Mouse (Mus musculus) CH12.LX (cell line): Measurements from ENCODE around the gene Yars. TPM values are rescaled to one million over a fixed set of nuclear protein-coding genes. Genes with fewer than 3 reads are reported as not detected.
A peak's percentile ranks its signal among the peaks of the same experiment; 100 is the strongest.

Experiments used
- DNase-seq: peaks from one replicate; pipeline ENCODE4 v3.0.0-alpha.2; 2013; ENCODE audit errors: extremely low read depth
- H3K27ac ChIP-seq: 2 replicates; pipeline ENCODE4 v1.5.1; 2012; ENCODE audit warnings: low read depth, mild to moderate bottlenecking, control low read depth, moderate library complexity; ENCODE audit not compliant: insufficient read depth
- H3K27me3 ChIP-seq: replicated peaks from 2 replicates; pipeline ENCODE3; 2012; ENCODE audit warnings: inconsistent platforms
- H3K36me3 ChIP-seq, 2 experiments: replicated peaks in 1 of 2; 2 replicates each; pipeline versions ENCODE3 to v1.6.1; 2012; ENCODE audit warnings: inconsistent platforms in 1 of 2, low read length in 1 of 2, mild to moderate bottlenecking in 1 of 2, mixed read lengths in 1 of 2, moderate library complexity in 1 of 2; ENCODE audit not compliant: control insufficient read depth in 1 of 2, insufficient read depth in 1 of 2
- H3K4me1 ChIP-seq, 2 experiments: 2 replicates each; pipeline ENCODE4 v1.6.1; 2012; ENCODE audit warnings: inconsistent platforms in 1 of 2, moderate library complexity in 1 of 2; ENCODE audit not compliant: insufficient read depth in 2 of 2, control insufficient read depth in 1 of 2
- H3K4me2 ChIP-seq: 2 replicates; pipeline ENCODE4 v1.6.1; 2012; ENCODE audit warnings: low read depth, mild to moderate bottlenecking, control low read depth; ENCODE audit not compliant: poor library complexity, insufficient read depth, severe bottlenecking
- H3K4me3 ChIP-seq, 3 experiments: fragments of 150-350 bp in 1 of 3; sonication (generic) in 1 of 3; replicated peaks in 1 of 3; 2 replicates each; pipeline versions ENCODE3 to v1.5.1; 2011 to 2012; ENCODE audit warnings: low read depth in 2 of 3, low read length in 2 of 3, mild to moderate bottlenecking in 2 of 3, moderate library complexity in 2 of 3, control low read depth in 1 of 3, improper control_type of control experiment in 1 of 3, inconsistent platforms in 1 of 3, mixed read lengths in 1 of 3; ENCODE audit not compliant: poor library complexity in 1 of 3
- H3K79me2 ChIP-seq: replicated peaks from 2 replicates; pipeline ENCODE4 v1.6.1; 2012; ENCODE audit warnings: mild to moderate bottlenecking, moderate library complexity; ENCODE audit not compliant: control insufficient read depth, poor library complexity, insufficient read depth, severe bottlenecking; ENCODE audit errors: extremely low read depth
- H3K9ac ChIP-seq: 2 replicates; pipeline ENCODE4 v1.6.1; 2012; ENCODE audit warnings: low read depth, mild to moderate bottlenecking, control low read depth, moderate library complexity; ENCODE audit not compliant: insufficient read depth
- H3K9me3 ChIP-seq: replicated peaks from 2 replicates; pipeline ENCODE3; 2012; ENCODE audit warnings: low read length, inconsistent platforms, mixed read lengths
- BHLHE40 ChIP-seq: IDR thresholded peaks from 2 replicates; pipeline ENCODE4 v1.6.1; 2011; ENCODE audit warnings: mild to moderate bottlenecking, low read depth, low read length, improper control_type of control experiment
- CHD1 ChIP-seq: IDR thresholded peaks from 2 replicates; pipeline ENCODE4 v1.6.1; 2012; ENCODE audit warnings: low read depth, low read length, improper control_type of control experiment, inconsistent platforms
- CHD2 ChIP-seq: IDR thresholded peaks from 2 replicates; pipeline ENCODE4 v1.6.1; 2011; ENCODE audit warnings: low read length, improper control_type of control experiment
- CTCF ChIP-seq, 2 experiments: IDR thresholded peaks in 1 of 2; conservative IDR thresholded peaks in 1 of 2; 2 replicates each; pipeline ENCODE4 v1.5.1; 2011 to 2012; ENCODE audit warnings: low read depth in 2 of 2, low read length in 2 of 2, improper control_type of control experiment in 1 of 2, inconsistent platforms in 1 of 2, mild to moderate bottlenecking in 1 of 2, moderate library complexity in 1 of 2
- E2F4 ChIP-seq: IDR thresholded peaks from 2 replicates; pipeline ENCODE4 v1.6.1; 2011; ENCODE audit warnings: low read depth, low read length, improper control_type of control experiment; ENCODE audit not compliant: insufficient replicate concordance
- EP300 ChIP-seq: IDR thresholded peaks from 2 replicates; pipeline ENCODE4 v1.6.1; 2011; ENCODE audit warnings: low read length, improper control_type of control experiment
- ETS1 ChIP-seq: conservative IDR thresholded peaks from 2 replicates; pipeline ENCODE4 v1.6.1; 2012; ENCODE audit warnings: low read depth, mild to moderate bottlenecking, inconsistent platforms, low read length, improper control_type of control experiment, moderate library complexity
- GABPA ChIP-seq: IDR thresholded peaks from 2 replicates; pipeline ENCODE4 v1.6.1; 2012; ENCODE audit warnings: low read depth, low read length, improper control_type of control experiment, inconsistent platforms; ENCODE audit not compliant: insufficient replicate concordance
- HCFC1 ChIP-seq: IDR thresholded peaks from 2 replicates; pipeline ENCODE4 v1.6.1; 2012; ENCODE audit warnings: low read depth, mild to moderate bottlenecking, inconsistent platforms, low read length, improper control_type of control experiment
- IRF4 ChIP-seq: IDR thresholded peaks from 2 replicates; pipeline ENCODE4 v1.6.1; 2014; ENCODE audit warnings: low read depth, mild to moderate bottlenecking, inconsistent platforms, low read length, improper control_type of control experiment
- JUN ChIP-seq: IDR thresholded peaks from 2 replicates; pipeline ENCODE4 v1.6.1; 2011; ENCODE audit warnings: low read depth, mild to moderate bottlenecking, low read length, improper control_type of control experiment, moderate library complexity; ENCODE audit not compliant: insufficient read depth
- JUND ChIP-seq: conservative IDR thresholded peaks from 2 replicates; pipeline ENCODE4 v1.6.1; 2011; ENCODE audit warnings: low read depth, low read length, improper control_type of control experiment
- MAFK ChIP-seq: IDR thresholded peaks from 2 replicates; pipeline ENCODE4 v1.6.1; 2011; ENCODE audit warnings: low read length, improper control_type of control experiment; ENCODE audit not compliant: insufficient replicate concordance
- MAX ChIP-seq: IDR thresholded peaks from 2 replicates; pipeline ENCODE4 v1.6.1; 2011; ENCODE audit warnings: low read length, improper control_type of control experiment
- MAZ ChIP-seq: IDR thresholded peaks from 2 replicates; pipeline ENCODE4 v1.6.1; 2012; ENCODE audit warnings: low read depth, mild to moderate bottlenecking, inconsistent platforms, low read length, improper control_type of control experiment, moderate library complexity
- MEF2A ChIP-seq: IDR thresholded peaks from 2 replicates; pipeline ENCODE4 v1.6.1; 2014; ENCODE audit warnings: low read depth, mild to moderate bottlenecking, inconsistent platforms, low read length, improper control_type of control experiment, borderline replicate concordance
- MXI1 ChIP-seq: IDR thresholded peaks from 2 replicates; pipeline ENCODE4 v1.6.1; 2011; ENCODE audit warnings: mild to moderate bottlenecking, low read depth, low read length, improper control_type of control experiment
- MYC ChIP-seq: IDR thresholded peaks from 2 replicates; pipeline ENCODE4 v1.6.1; 2011; ENCODE audit warnings: low read depth, mild to moderate bottlenecking, improper control_type of control experiment, low read length
- NELFE ChIP-seq: IDR thresholded peaks from 2 replicates; pipeline ENCODE4 v1.6.1; 2011; ENCODE audit warnings: low read depth, low read length, improper control_type of control experiment
- NRF1 ChIP-seq: IDR thresholded peaks from 2 replicates; pipeline ENCODE4 v1.6.1; 2014; ENCODE audit warnings: low read depth, mild to moderate bottlenecking, inconsistent platforms, low read length, improper control_type of control experiment, moderate library complexity
- PAX5 ChIP-seq: IDR thresholded peaks from 2 replicates; pipeline ENCODE4 v1.6.1; 2012; ENCODE audit warnings: low read length, inconsistent platforms, mixed read lengths
- POLR2A ChIP-seq: IDR thresholded peaks from 2 replicates; pipeline ENCODE4 v1.6.1; 2011; ENCODE audit warnings: low read depth, mild to moderate bottlenecking, improper control_type of control experiment, low read length
- POLR2AphosphoS2 ChIP-seq: IDR thresholded peaks from 2 replicates; pipeline ENCODE4 v1.6.1; 2011; ENCODE audit warnings: low read depth, low read length, improper control_type of control experiment
- RAD21 ChIP-seq: IDR thresholded peaks from 2 replicates; pipeline ENCODE4 v1.6.1; 2011; ENCODE audit warnings: low read depth, mild to moderate bottlenecking, low read length, improper control_type of control experiment, moderate library complexity
- RCOR1 ChIP-seq: conservative IDR thresholded peaks from 2 replicates; pipeline ENCODE4 v1.6.1; 2012; ENCODE audit warnings: low read depth, mild to moderate bottlenecking, inconsistent platforms, low read length, improper control_type of control experiment
- SIN3A ChIP-seq: IDR thresholded peaks from 2 replicates; pipeline ENCODE4 v1.6.1; 2012; ENCODE audit warnings: low read length, improper control_type of control experiment, inconsistent platforms
- SMC3 ChIP-seq: IDR thresholded peaks from 2 replicates; pipeline ENCODE4 v1.6.1; 2011; ENCODE audit warnings: low read depth, low read length, improper control_type of control experiment
- TBP ChIP-seq: conservative IDR thresholded peaks from 2 replicates; pipeline ENCODE4 v1.6.1; 2011; ENCODE audit warnings: low read depth, low read length, improper control_type of control experiment
- TCF12 ChIP-seq: IDR thresholded peaks from 2 replicates; pipeline ENCODE4 v1.6.1; 2014; ENCODE audit warnings: low read depth, mild to moderate bottlenecking, inconsistent platforms, low read length, improper control_type of control experiment
- UBTF ChIP-seq: IDR thresholded peaks from 2 replicates; pipeline ENCODE4 v1.6.1; 2012; ENCODE audit warnings: low read depth, mild to moderate bottlenecking, inconsistent platforms, low read length, improper control_type of control experiment, moderate library complexity
- USF1 ChIP-seq: IDR thresholded peaks from 2 replicates; pipeline ENCODE4 v1.6.1; 2014; ENCODE audit warnings: low read depth, mild to moderate bottlenecking, inconsistent platforms, low read length, improper control_type of control experiment
- USF2 ChIP-seq: conservative IDR thresholded peaks from 2 replicates; pipeline ENCODE4 v1.6.1; 2011; ENCODE audit warnings: low read depth, low read length, improper control_type of control experiment
- ZC3H11A ChIP-seq: IDR thresholded peaks from 2 replicates; pipeline ENCODE4 v1.6.1; 2012; ENCODE audit warnings: low read depth, mild to moderate bottlenecking, inconsistent platforms, low read length, improper control_type of control experiment
- ZKSCAN1 ChIP-seq: IDR thresholded peaks from 2 replicates; pipeline ENCODE4 v1.6.1; 2012; ENCODE audit warnings: low read depth, inconsistent platforms, low read length, improper control_type of control experiment, borderline replicate concordance
- ZMIZ1 ChIP-seq: IDR thresholded peaks from 2 replicates; pipeline ENCODE4 v1.6.1; 2012; ENCODE audit warnings: low read depth, mild to moderate bottlenecking, inconsistent platforms, low read length, improper control_type of control experiment
- ZNF384 ChIP-seq: IDR thresholded peaks from 2 replicates; pipeline ENCODE4 v1.6.1; 2012; ENCODE audit warnings: low read depth, low read length, improper control_type of control experiment, inconsistent platforms
- dilution Hi-C: fragments of 300-500 bp; cut with MboI; formaldehyde crosslinking; loops from 2 replicates; pipeline ENCODE4 v1.14.3; 2020; ENCODE audit warnings: low sequenced_read_pairs; ENCODE audit not compliant: extremely low pct_unique_long_range_greater_than_20kb, extremely low pct_ligation_motif_present
- in situ Hi-C: fragments of 300-500 bp; cut with MboI; formaldehyde crosslinking; loops from 3 replicates; pipeline ENCODE4 v1.14.3; 2019; ENCODE audit warnings: low sequenced_read_pairs, low pct_ligation_motif_present, low pct_unique_long_range_greater_than_20kb, mixed read lengths
- polyA plus RNA-seq: library from polyadenylated mRNA; unstranded; fragments of >175 nt; gene quantifications from 2 replicates; pipeline ENCODE4 v1.2.1, GENCODE M21; 2012; ENCODE audit warnings: low read depth; ENCODE audit not compliant: insufficient read length
- total RNA-seq, 2 experiments: library from RNA; depleted of rRNA; stranded (reverse); fragments of 300-350 nt in 1 of 2; fragments of >200 nt in 1 of 2; gene quantifications; 2 replicates each; pipeline ENCODE4 v1.2.3; 2012 to 2014

Gene Yars
- total RNA-seq (2012; rRNA removed), result 128 and 180 TPM in 2 replicates
- total RNA-seq (2014; rRNA removed), result 96.1 and 96.3 TPM in 2 replicates
- polyA plus RNA-seq, result 207 and 220 TPM in 2 replicates

DNA sequence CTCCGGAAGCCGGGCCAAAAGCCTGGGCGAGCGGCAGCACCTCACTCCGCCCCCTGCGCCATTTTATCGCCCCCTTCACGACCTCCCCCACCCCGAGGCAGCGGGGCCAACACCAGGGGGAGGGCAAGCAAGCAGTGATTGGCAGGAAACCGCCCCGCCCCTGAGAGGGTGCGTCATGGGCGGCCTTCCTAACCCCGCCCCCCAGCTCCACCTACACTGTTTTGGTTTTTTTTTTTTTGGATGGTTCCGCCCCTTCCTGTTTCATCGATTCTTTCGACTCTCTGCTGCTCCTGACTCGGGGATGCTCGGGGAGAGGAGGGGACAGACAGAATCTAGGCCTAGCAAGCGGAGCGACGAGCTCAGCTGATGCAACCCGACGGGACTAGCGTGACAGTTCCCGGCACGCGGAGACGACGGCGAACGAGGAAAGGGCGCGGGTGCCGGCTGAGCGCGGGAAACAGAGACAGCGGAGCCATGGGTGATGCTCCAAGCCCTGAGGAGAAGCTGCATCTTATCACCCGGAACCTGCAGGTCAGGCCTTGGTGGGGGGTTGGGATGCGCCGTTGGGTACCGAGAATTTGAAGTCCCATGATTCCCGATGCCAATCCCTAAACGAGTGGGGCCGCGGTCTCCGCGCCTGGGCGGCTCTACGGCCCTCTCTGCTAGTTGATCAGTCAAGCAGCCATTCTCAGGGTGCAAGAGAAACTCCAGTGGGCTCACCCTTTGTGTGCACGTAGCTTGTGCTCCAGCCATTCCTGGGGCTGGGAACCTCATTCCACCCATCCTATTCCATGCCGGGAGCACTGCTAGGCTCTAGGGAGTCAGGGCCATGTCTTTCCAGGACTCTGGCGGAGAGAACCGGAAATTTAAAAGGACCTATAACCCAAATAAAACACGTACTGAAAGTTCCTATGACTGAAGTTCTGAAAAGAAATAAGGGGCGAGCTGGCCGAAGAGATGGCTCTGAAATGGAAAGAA is at the start of gene Yars, which contains the start of gene S100pbp:
Gene Yars, plus strand, starts transcription at position 219 of the 978 bp plus-strand sequence.
Gene S100pbp, minus strand, starts transcription at position 186 of the 978 bp plus-strand sequence.
- dilution Hi-C loops, result no loop called here
- H3K9ac ChIP-seq, result peak within 1 kb of the TSS; percentile 93
- peaks cover 80% of the 10 kb centered on the region for H3K79me2 ChIP-seq
- peak; percentile 98 for DNase-seq
- in situ Hi-C loops, result loop anchor here (10.0 kb wide), 1 partner anchor 55 kb away; the partner anchor contains the start of gene Fndc5
- H3K27me3 ChIP-seq, result no peaks in the 10 kb centered on the region
- H3K4me1 ChIP-seq, result peaks cover 18 to 52% of the 10 kb centered on the region in 2 experiments
- peak within 1 kb of the TSS; percentile 75 to 89 (median 84) for H3K4me3 ChIP-seq
- peak within 1 kb of the TSS; percentile 98 for H3K4me2 ChIP-seq
- peaks cover 24 to 41% of the 10 kb centered on the region in 2 experiments for H3K36me3 ChIP-seq
- H3K9me3 ChIP-seq, result no peaks in the 10 kb centered on the region
- peak within 1 kb of the TSS; percentile 80 for H3K27ac ChIP-seq
- TF ChIP-seq USF1, result no peak
- peak; percentile 69 for TF ChIP-seq IRF4
- TF ChIP-seq MAZ, result peak; percentile 90
- no peak for TF ChIP-seq SMC3
- peak; percentile 84 for TF ChIP-seq POLR2A
- peak; percentile 99 for TF ChIP-seq MAX
- no peak for TF ChIP-seq PAX5
- no peak for TF ChIP-seq JUN
- 0 out of 2 replicates have a peak, but pooled peaks have one; percentile 19 for TF ChIP-seq TBP
- no peak for TF ChIP-seq ZC3H11A
- TF ChIP-seq POLR2AphosphoS2, result no peak; the same call in 1 of the 2 replicates
- no peak for TF ChIP-seq MAFK
- TF ChIP-seq ZKSCAN1, result no peak; the same call in 1 of the 2 replicates
- TF ChIP-seq MEF2A, result peak; percentile 64
- TF ChIP-seq RAD21, result no peak
- TF ChIP-seq JUND, result no peak
- TF ChIP-seq TCF12, result peak; percentile 73
- peak; percentile 84 for TF ChIP-seq CHD2
- no peak for TF ChIP-seq CTCF (conservative IDR thresholded peaks at IDR 0.05 in 1 of 2, IDR thresholded peaks at IDR 0.05 in 1 of 2; ENCODE audit: low read depth in 2 of 2, low read length in 2 of 2)
- TF ChIP-seq BHLHE40, result peak; percentile 80; the same call in 1 of the 2 replicates
- peak; percentile 55 for TF ChIP-seq ETS1
- peak; percentile 100 for TF ChIP-seq SIN3A
- peak; percentile 68 for TF ChIP-seq NELFE
- TF ChIP-seq ZNF384, result peak; percentile 99
- 0 out of 2 replicates have a peak, but pooled peaks have one; percentile 15 for TF ChIP-seq EP300
- TF ChIP-seq HCFC1, result peak; percentile 95
- no peak for TF ChIP-seq RCOR1
- no peak for TF ChIP-seq USF2
- peak; percentile 78; the same call in 1 of the 2 replicates for TF ChIP-seq CHD1
- TF ChIP-seq GABPA, result no peak; the same call in 1 of the 2 replicates
- TF ChIP-seq E2F4, result peak; percentile 86; the same call in 1 of the 2 replicates
- peak; percentile 100 for TF ChIP-seq MYC
- peak; percentile 99 for TF ChIP-seq MXI1
- TF ChIP-seq UBTF, result no peak; the same call in 1 of the 2 replicates
- no peak for TF ChIP-seq ZMIZ1
- peak; percentile 43; the same call in 1 of the 2 replicates for TF ChIP-seq NRF1
